Mouse (Mus musculus): Measurements from ENCODE around the gene Phyhd1. TPM values are rescaled to one million over a fixed set of nuclear protein-coding genes. Genes with fewer than 3 reads are reported as not detected.
A peak's percentile ranks its signal among the peaks of the same experiment; 100 is the strongest.

The Phyhd1 gene
- polyA plus RNA-seq, 1 experiment from 2014 or later = 7.7 TPM

DNA sequence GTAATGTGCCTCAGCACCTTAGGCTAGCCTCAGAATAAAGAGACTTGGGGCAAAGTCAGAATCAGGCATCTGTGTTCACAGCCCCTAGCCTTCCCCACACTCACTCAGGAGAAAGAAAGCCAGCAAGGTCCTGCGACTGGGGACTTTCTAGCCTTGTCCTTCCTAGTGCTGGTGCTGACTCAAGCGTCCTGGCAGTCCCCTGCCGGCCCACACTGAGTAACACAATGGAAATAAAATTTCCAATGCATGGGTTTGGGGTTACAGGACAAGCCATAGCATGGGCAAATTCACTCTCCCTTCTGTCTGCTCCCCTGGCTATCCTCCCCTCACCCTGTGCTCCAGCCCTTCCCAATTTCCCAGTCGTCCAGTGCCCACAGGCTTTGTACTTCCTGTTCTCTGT, 2.4 kb downstream of the Phyhd1 start:
- ATAC-seq = no peak

GRCm38 (mm10) chr2:30269241-30269990, 3.4 kb downstream of the Phyhd1 start:
- Histone ChIP-seq H3K4me1 (replicated peaks) (peaks cover 27% of the 10 kb centered on the region), H3K36me3 (peaks cover 13% of the 10 kb centered on the region), H3K9me3 (no peaks in the 10 kb centered on the region), H3K4me2 (replicated peaks) (no peak overlapping the region), H3K9ac (replicated peaks) (no peak overlapping the region), H3K4me3 (replicated peaks) (no peak overlapping the region), H3K27me3 (no peaks in the 10 kb centered on the region), H3K27ac (no peak overlapping the region)
- WGBS = 90% methylated on average over 17 of the region's 17 CpGs
- peak; percentile 48; the same call in 1 of the 2 replicates for ATAC-seq

More for the DNA sequence above, 2.4 kb downstream of the Phyhd1 start:
- H3K4me1 ChIP-seq (replicated peaks) = peaks cover 33% of the 10 kb centered on the region
- no peak overlapping the region for H3K4me3 ChIP-seq (replicated peaks)
- H3K9me3 ChIP-seq = no peaks in the 10 kb centered on the region
- 69% methylated on average over 4 of the region's 4 CpGs for WGBS
- H3K27ac ChIP-seq = no peak overlapping the region
- H3K27me3 ChIP-seq = no peaks in the 10 kb centered on the region
- peaks cover 23% of the 10 kb centered on the region for H3K36me3 ChIP-seq
- no peak overlapping the region for H3K9ac ChIP-seq (replicated peaks)
- no peak overlapping the region for H3K4me2 ChIP-seq (replicated peaks)

- peaks cover 19% of the 10 kb centered on the region for H3K4me1 ChIP-seq (replicated peaks)
- H3K4me2 ChIP-seq (replicated peaks) = no peak overlapping the region
- H3K9me3 ChIP-seq = no peaks in the 10 kb centered on the region
- no peak overlapping the region for H3K9ac ChIP-seq (replicated peaks)
- H3K27ac ChIP-seq = no peak overlapping the region
- peaks cover 5% of the 10 kb centered on the region for H3K36me3 ChIP-seq
- peak; percentile 83 for ATAC-seq
- WGBS = 59% methylated on average over 1 of the region's 1 CpGs
- H3K27me3 ChIP-seq = no peaks in the 10 kb centered on the region
- H3K4me3 ChIP-seq (replicated peaks) = no peak overlapping the region
Observed at GRCm38 (mm10) chr2:30270134-30270533, 4.1 kb downstream of the Phyhd1 start.

- Histone ChIP-seq H3K27ac (no peak within 1 kb of the TSS), H3K9me3 (no peaks in the 10 kb centered on the region), H3K4me3 (replicated peaks) (no peak within 1 kb of the TSS), H3K36me3 (peaks cover 42% of the 10 kb centered on the region), H3K4me2 (replicated peaks) (no peak within 1 kb of the TSS), H3K9ac (replicated peaks) (no peak within 1 kb of the TSS), H3K4me1 (replicated peaks) (peaks cover 12% of the 10 kb centered on the region), H3K27me3 (no peaks in the 10 kb centered on the region)
- 94% methylated on average over 11 of the region's 11 CpGs for WGBS
- ATAC-seq = no peak
Observed at GRCm38 (mm10) chr2:30280743-30281142, 14.7 kb downstream of the Phyhd1 start, which contains the start of gene Gm28038. Gm28038 (plus strand) TSS chr2:30281043.

DNA sequence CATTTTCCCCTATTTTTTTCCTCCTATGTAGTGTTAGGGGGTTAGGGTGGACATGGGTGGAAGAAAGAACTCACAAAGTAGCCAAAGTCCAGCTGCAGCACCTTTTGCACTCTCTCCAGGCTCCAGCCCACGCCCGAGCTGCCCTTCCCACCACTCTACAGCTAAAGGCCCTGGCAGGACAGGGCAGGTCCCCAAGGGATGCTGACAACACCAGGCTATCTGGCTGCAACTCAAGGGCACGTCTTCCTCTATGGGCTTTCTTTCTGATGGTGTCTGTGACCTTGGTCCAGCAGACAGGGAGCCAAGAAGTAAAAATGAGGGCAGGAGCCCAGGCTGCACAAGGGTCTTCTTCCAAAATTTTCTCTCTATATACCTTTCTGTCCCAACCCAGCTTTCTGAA, 15.6 kb downstream of the Phyhd1 start:
- ATAC-seq = no peak
- no peak overlapping the region for H3K4me3 ChIP-seq (replicated peaks)
- no peak overlapping the region for H3K9ac ChIP-seq (replicated peaks)
- no peaks in the 10 kb centered on the region for H3K9me3 ChIP-seq
- no peaks in the 10 kb centered on the region for H3K27me3 ChIP-seq
- 89% methylated on average over 3 of the region's 3 CpGs for WGBS
- peaks cover 12% of the 10 kb centered on the region for H3K4me1 ChIP-seq (replicated peaks)
- H3K27ac ChIP-seq = no peak overlapping the region
- H3K36me3 ChIP-seq = peaks cover 42% of the 10 kb centered on the region
- no peak overlapping the region for H3K4me2 ChIP-seq (replicated peaks)

DNA sequence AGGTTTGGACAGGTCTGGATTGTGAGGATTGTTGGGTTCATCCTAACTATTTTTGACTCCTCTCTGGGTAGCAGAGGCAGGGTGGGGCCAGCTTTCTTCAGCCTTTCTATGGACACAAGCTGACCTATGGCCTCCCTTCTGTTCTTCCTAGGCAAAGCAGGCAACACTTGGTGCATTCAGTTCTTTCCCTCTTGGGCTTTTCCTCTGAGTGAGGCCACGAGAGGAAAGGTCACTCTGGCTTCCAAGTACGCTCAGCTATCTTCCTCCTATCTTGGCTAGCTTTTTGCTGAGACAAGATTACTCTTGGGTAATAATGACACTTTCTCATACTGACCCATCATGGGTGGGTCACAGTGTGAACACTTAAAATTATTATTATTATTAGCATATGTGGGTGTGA, 17.2 kb downstream of the Phyhd1 start:
- Histone ChIP-seq H3K9ac (replicated peaks) (no peak overlapping the region), H3K27ac (no peak overlapping the region), H3K36me3 (peaks cover 33% of the 10 kb centered on the region), H3K4me1 (replicated peaks) (peaks cover 26% of the 10 kb centered on the region), H3K9me3 (no peaks in the 10 kb centered on the region), H3K27me3 (no peaks in the 10 kb centered on the region), H3K4me3 (replicated peaks) (no peak overlapping the region), H3K4me2 (replicated peaks) (no peak overlapping the region)
- WGBS = 83% methylated on average over 2 of the region's 2 CpGs
- no peak for ATAC-seq

DNA sequence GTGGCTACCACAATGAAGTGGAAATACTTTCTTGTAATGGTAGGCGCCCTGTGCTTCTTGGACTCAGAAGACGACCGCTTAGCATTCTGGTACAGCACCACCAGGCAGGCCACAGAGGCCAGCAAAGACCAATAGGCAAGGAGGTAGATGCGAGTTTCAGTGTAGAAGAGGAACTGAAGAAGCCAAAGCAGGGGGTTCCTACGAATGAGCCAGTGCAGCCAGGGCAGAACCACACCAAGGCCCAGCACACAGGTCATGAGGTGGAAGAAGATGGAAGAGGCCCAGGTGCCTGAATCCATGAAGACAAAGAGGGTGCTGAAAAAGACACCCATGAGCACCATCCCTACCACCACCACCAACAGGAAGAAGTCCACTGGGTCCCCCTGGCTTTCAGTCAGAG, 19.0 kb downstream of the Phyhd1 start:
- H3K4me3 ChIP-seq (replicated peaks) = peak overlapping the region; percentile 91
- WGBS = 93% methylated on average over 5 of the region's 5 CpGs
- no peak overlapping the region for H3K27ac ChIP-seq
- H3K4me2 ChIP-seq (replicated peaks) = peak overlapping the region; percentile 94
- H3K4me1 ChIP-seq (replicated peaks) = peaks cover 26% of the 10 kb centered on the region
- no peaks in the 10 kb centered on the region for H3K27me3 ChIP-seq
- ATAC-seq = no peak
- no peaks in the 10 kb centered on the region for H3K9me3 ChIP-seq
- 0 out of 2 replicates have a peak overlapping the region, but pooled peaks have one; percentile 89 for H3K9ac ChIP-seq (replicated peaks)
- peaks cover 26% of the 10 kb centered on the region for H3K36me3 ChIP-seq

DNA sequence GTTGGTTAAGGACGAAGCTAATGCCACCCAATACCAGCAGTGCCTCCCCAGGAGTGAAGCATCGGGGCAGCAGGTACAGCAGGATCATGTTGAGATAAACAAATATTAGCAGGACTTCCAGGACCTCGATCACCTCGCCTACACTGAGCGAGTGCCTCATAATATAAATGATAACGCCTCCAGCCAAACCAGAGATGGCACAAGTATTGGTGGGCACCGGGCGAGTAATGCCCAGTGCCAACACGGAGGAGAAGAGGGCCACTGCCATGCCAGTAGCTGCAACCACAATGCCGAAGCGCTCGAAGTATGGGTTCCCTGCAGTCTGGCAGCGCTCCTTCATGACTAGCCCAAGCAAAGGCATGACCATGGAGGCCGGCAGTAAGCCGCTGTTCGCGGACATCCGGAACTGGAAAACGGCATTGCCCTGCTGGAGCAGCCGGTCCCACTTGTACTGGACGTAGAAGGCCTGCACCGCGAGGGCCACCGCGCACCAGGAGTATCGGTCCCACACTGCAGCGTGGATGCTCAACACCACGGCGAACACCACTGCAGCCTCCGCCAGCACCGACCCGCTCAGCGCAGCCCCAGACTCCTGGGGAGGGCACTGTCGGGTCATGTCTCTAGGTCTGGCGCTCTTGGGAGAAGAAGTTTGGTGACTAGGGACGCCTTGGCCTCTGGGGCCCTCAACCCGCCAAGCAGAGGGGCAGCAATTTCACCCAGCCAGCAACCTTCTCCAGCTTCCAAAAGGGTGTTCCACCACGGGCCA, 19.6 kb downstream of the Phyhd1 start:
- H3K4me3 ChIP-seq (replicated peaks) = peak overlapping the region; percentile 91
- ATAC-seq = peak; percentile 73
- 16% methylated on average over 38 of the region's 38 CpGs for WGBS
- H3K36me3 ChIP-seq = peaks cover 25% of the 10 kb centered on the region
- H3K27me3 ChIP-seq = no peaks in the 10 kb centered on the region
- peaks cover 26% of the 10 kb centered on the region for H3K4me1 ChIP-seq (replicated peaks)
- H3K4me2 ChIP-seq (replicated peaks) = peak overlapping the region; percentile 94
- H3K9ac ChIP-seq (replicated peaks) = peak overlapping the region; percentile 89
- H3K27ac ChIP-seq = 0 out of 2 replicates have a peak overlapping the region, but pooled peaks have one; percentile 37
- H3K9me3 ChIP-seq = no peaks in the 10 kb centered on the region

GRCm38 (mm10) chr2:30286192-30287026, 20.4 kb downstream of the Phyhd1 start, which contains the start of the genes Dolk and Nup188:
Dolk (minus strand) TSS chr2:30286334.
Nup188 (plus strand) TSS chr2:30286397.
- Histone ChIP-seq H3K4me3 (replicated peaks) (peak within 1 kb of the TSS; percentile 91), H3K27me3 (no peaks in the 10 kb centered on the region), H3K36me3 (peaks cover 27% of the 10 kb centered on the region), H3K9me3 (no peaks in the 10 kb centered on the region), H3K27ac (peak within 1 kb of the TSS; percentile 66), H3K4me1 (replicated peaks) (peaks cover 26% of the 10 kb centered on the region), H3K9ac (replicated peaks) (peak within 1 kb of the TSS; percentile 89), H3K4me2 (replicated peaks) (peak within 1 kb of the TSS; percentile 94)
- ATAC-seq = peak; percentile 93
- WGBS = under 1% methylated on average over 55 of the region's 68 CpGs

DNA sequence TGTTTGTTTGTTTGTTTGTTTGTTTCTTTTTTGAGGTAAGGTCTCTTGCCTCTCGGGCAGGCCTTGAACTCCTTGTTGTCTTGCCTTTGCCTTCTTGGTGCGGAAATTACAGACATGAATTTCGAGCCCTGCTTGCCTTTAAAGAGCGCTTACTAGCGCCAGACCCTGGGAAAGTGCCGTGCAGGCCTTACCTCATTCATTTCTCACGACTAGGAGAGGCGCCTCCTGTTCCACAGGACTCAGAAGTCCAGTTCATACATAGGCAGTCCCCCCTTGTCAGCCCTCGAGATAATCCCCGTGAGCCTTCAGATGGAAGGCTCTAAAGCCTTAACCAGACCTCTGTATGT, 21.0 kb downstream of the Phyhd1 start:
- WGBS = 0% methylated on average over 10 of the region's 10 CpGs
- Histone ChIP-seq H3K27me3 (no peaks in the 10 kb centered on the region), H3K4me1 (replicated peaks) (peaks cover 26% of the 10 kb centered on the region), H3K36me3 (peaks cover 27% of the 10 kb centered on the region), H3K4me2 (replicated peaks) (peak overlapping the region; percentile 83), H3K27ac (peak overlapping the region; percentile 66; the same call in 1 of the 2 replicates), H3K9ac (replicated peaks) (peak overlapping the region; percentile 89), H3K4me3 (replicated peaks) (peak overlapping the region; percentile 91), H3K9me3 (no peaks in the 10 kb centered on the region)
- ATAC-seq = no peak

DNA sequence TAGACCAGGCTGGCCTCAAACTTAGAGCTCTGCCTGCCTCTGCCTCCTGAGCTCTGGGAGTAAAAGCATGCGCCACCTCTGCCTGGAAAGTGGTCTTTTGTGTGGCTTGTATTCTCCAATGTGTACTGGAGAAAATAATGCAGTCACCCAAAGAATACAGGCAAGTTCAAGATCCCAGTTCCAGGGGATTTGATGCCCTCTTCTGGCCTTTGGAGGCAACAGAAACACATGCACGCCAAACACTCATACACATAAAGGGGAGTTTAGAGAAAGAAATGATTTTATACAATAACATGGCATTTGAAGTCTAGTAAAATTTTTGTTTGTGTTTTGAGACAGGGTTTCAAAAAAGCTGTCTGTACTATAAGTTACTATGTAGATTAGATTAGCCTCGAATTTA, 33.5 kb downstream of the Phyhd1 start:
- WGBS = 82% methylated on average over 3 of the region's 3 CpGs
- Histone ChIP-seq H3K4me3 (replicated peaks) (no peak overlapping the region), H3K4me2 (replicated peaks) (no peak overlapping the region), H3K27me3 (no peaks in the 10 kb centered on the region), H3K36me3 (peaks cover 76% of the 10 kb centered on the region), H3K4me1 (replicated peaks) (no peaks in the 10 kb centered on the region), H3K9ac (replicated peaks) (no peak overlapping the region), H3K27ac (no peak overlapping the region), H3K9me3 (no peaks in the 10 kb centered on the region)
- ATAC-seq = no peak
